Mouse (Mus musculus): Measurements from ENCODE around the gene Slc27a5.

DNA sequence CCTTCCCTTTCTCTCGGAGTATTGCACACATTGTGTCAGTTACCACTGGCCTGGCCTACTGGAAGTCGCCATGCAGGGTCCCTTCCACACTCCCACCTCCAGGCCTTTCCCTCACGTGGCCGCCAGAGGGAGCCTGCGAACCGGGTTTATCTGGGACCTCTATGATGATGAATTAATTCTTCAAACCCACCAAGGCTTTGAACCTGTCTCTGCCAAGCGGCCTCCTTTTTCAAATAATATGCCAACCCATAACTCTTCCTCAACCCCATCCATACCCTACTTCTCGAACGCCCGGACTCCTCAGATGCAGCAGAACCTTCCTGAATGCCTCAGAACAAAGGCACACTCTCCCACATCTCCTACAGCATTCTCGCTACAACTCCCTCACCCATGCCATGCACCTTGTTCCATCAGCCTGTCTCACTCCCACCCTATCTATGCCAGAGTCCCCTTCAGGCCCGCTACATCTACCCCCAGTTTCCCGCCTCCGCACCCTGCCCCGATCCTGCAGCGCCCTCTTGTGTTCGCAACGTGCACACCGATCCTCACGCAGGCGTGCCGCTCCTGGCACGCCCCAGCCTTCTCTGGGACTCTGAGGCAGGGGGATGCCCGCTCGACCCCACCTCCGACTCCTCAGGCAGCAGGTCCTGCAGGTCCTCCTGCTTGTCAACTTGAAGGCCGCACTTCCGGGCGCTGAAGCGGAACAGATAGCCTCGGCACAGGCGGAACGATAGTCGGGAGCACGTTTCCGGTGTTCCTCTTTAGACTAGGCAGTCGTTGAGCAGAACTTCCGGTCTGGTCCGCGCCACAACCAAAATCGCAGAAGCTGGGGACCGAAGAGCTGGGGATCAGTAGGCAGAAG lies 11.4 kb upstream of the Slc27a5 start:
- peak; percentile 72 for TF ChIP-seq CTCF (conservative IDR thresholded peaks at IDR 0.05; ENCODE audit: insufficient read depth, insufficient read length, low read depth, low read length)
- peak; percentile 57 for TF ChIP-seq POLR2A (IDR thresholded peaks at IDR 0.05; ENCODE audit: low read depth, low read length)
